9 mouse cellular contexts compared by ENCODE assay signal in genomic region chr9:56824900-56825299, GRCm38 (mm10). TPM values are rescaled to one million over a fixed set of nuclear protein-coding genes. Genes with fewer than 3 reads are reported as not detected.
A peak's percentile ranks its signal among the peaks of the same experiment; 100 is the strongest.
DNase-seq lines count a peak whose midpoint lies in the region.
"Had no signal": no experiment of that assay in that cellular context is flagged by ENCODE, and none has a peak within 500 bp of the region (broad histone marks: within the 10 kb centered on the region; RNA-seq: fewer than 3 reads in every experiment).

No protein-coding gene starts in this region.

- peak; percentile 20 for DNase-seq in adrenal gland, adult 2 months
- no peak for DNase-seq in adrenal gland, postnatal 4 days (ENCODE audit: low spot score in 2 of 2)
- peak; percentile 42 to 45 for DNase-seq in left cerebral cortex, postnatal 14 days (ENCODE audit: low spot score in 2 of 2)
- DNase-seq in left cerebral cortex, postnatal 10 days (ENCODE audit: extremely low spot score in 1 of 2, low spot score in 2 of 2): no peak
- peak; percentile 36 for DNase-seq in cerebellum, adult 9-10 months
- DNase-seq in kidney, postnatal 14 days: peak; percentile 35
- peak; percentile 38 for DNase-seq in right cerebral cortex, postnatal 4 days
- no peak for DNase-seq in urinary bladder, postnatal 10 days (ENCODE audit: low spot score)

- intact Hi-C loops in left cerebral cortex, postnatal 14 days (cut with DNase I): no loop called here
- intact Hi-C loops in left cerebral cortex, postnatal 10 days (cut with DNase I): loop anchor here (10.0 kb wide), 1 partner anchor 190 kb away; no protein-coding TSS in a partner anchor

RNA-seq across cellular contexts. Expression of gene Lingo1, which starts 28.6 kb away (rescaled TPM):
- 1 to 10 TPM in 1 of 2 experiments, under 1 TPM in 1; 0.55 to 1.8 TPM for total RNA-seq in adrenal gland, adult 2 months (2021)
- 4.1 and 5.9 TPM in 2 replicates for polyA plus RNA-seq in adrenal gland, adult 2 months (2012; rRNA removed)
- 1 to 10 TPM; 6.1 to 8.5 TPM for total RNA-seq in adrenal gland, postnatal 4 days (2021)
- total RNA-seq in left cerebral cortex, postnatal 14 days (2021): 100 to 1,000 TPM; 490 to 503 TPM
- total RNA-seq in left cerebral cortex, postnatal 10 days (2021): 100 to 1,000 TPM; 368 to 379 TPM

RNA-seq across cellular contexts. Expression of gene Odf3l1, which starts 39.6 kb away (rescaled TPM):
- 1 to 10 TPM; 1.5 to 1.7 TPM for total RNA-seq in adrenal gland, adult 2 months (2021)
- polyA plus RNA-seq in adrenal gland, adult 2 months (2012; rRNA removed): 7.4 and 7.6 TPM in 2 replicates
- total RNA-seq in adrenal gland, postnatal 4 days (2021): 1 to 10 TPM in 1 of 2 experiments, under 1 TPM in 1; 0.73 to 1.4 TPM
- total RNA-seq in left cerebral cortex, postnatal 14 days (2021): not detected
- total RNA-seq in left cerebral cortex, postnatal 10 days (2021): not detected
- total RNA-seq: liver, adult 2 months had no signal

RNA-seq across cellular contexts. Expression of gene Cspg4, which starts 39.9 kb away (rescaled TPM):
- 10 to 100 TPM in 1 of 2 experiments, 1 to 10 TPM in 1; 7.8 to 11.8 TPM for total RNA-seq in adrenal gland, adult 2 months (2021)
- polyA plus RNA-seq in adrenal gland, adult 2 months (2012; rRNA removed): 17.9 and 19.0 TPM in 2 replicates
- 10 to 100 TPM; 12.4 to 16.5 TPM for total RNA-seq in adrenal gland, postnatal 4 days (2021)
- 10 to 100 TPM; 21.4 to 25.0 TPM for total RNA-seq in left cerebral cortex, postnatal 14 days (2021)
- total RNA-seq in left cerebral cortex, postnatal 10 days (2021): 10 to 100 TPM; 21.2 to 28.0 TPM

Comparison
In these comparisons a context has a peak if more than half of its experiments do, and no peak if none do; other contexts are left out.
1. DNase-seq: peak in adrenal gland, adult 2 months (single experiment), left cerebral cortex, postnatal 14 days (2 of 2), cerebellum, adult 9-10 months (single experiment), kidney, postnatal 14 days (single experiment) and right cerebral cortex, postnatal 4 days (single experiment); none in adrenal gland, postnatal 4 days (0 of 2), left cerebral cortex, postnatal 10 days (0 of 2) and urinary bladder, postnatal 10 days (single experiment).
2. RNA of gene Lingo1, which starts 28.6 kb away (total RNA-seq): 490 to 503 TPM in left cerebral cortex, postnatal 14 days and 368 to 379 TPM in left cerebral cortex, postnatal 10 days; 6.1 to 8.5 TPM in adrenal gland, postnatal 4 days and 0.55 to 1.8 TPM in adrenal gland, adult 2 months; every median in the first group is over 10 times any median in the second.